Mouse (Mus musculus): ENCODE measurements around the gene Snrnp35. TPM values are rescaled to one million over a fixed set of nuclear protein-coding genes. Genes with fewer than 3 reads are reported as not detected.
"Not testable (repeated sequence)": the region's sequence is repeated elsewhere in the genome, so short reads cannot be mapped to it uniquely, and the experiment has no call there.

Snrnp35 gene
- total RNA-seq (2022) = 10 to 100 TPM; 19.8 to 27.9 (median 25.2) TPM

- peak; percentile 82 to 89 for DNase-seq (ENCODE audit: low spot score in 2 of 2)
These were observed at the start of gene Snrnp35 for GRCm38 (mm10) chr5:124482966-124483654. Gene Snrnp35 (plus strand): TSS chr5:124483134.

GRCm38 (mm10) chr5:124438229-124438628 is 44.7 kb upstream of the Snrnp35 start:
- DNase-seq (ENCODE audit: low spot score in 2 of 2) = no peak

- no peak for DNase-seq (ENCODE audit: low spot score in 2 of 2)
These were observed 44.2 kb upstream of the Snrnp35 start for GRCm38 (mm10) chr5:124438746-124439145.

- DNase-seq (ENCODE audit: low spot score in 2 of 2) = peak; percentile 93 to 95
These were observed 43.4 kb upstream of the Snrnp35 start, which contains the start of gene Kmt5a for GRCm38 (mm10) chr5:124439447-124440093. Gene Kmt5a (plus strand): TSS chr5:124439930.

GRCm38 (mm10) chr5:124440094-124440701 is 42.7 kb upstream of the Snrnp35 start:
- peak; percentile 63 to 67 for DNase-seq (ENCODE audit: low spot score in 2 of 2)

GRCm38 (mm10) chr5:124442628-124443027 is 40.3 kb upstream of the Snrnp35 start:
- no peak for DNase-seq (ENCODE audit: low spot score in 2 of 2)

GRCm38 (mm10) chr5:124444208-124444607 is 38.7 kb upstream of the Snrnp35 start:
- no peak for DNase-seq (ENCODE audit: low spot score in 2 of 2)

GRCm38 (mm10) chr5:124444661-124445561 is 38.0 kb upstream of the Snrnp35 start:
- peak; percentile 41 to 63 for DNase-seq (ENCODE audit: low spot score in 2 of 2)

GRCm38 (mm10) chr5:124445621-124446293 is 37.2 kb upstream of the Snrnp35 start:
- DNase-seq (ENCODE audit: low spot score in 2 of 2) = no peak

GRCm38 (mm10) chr5:124446301-124446881 is 36.5 kb upstream of the Snrnp35 start:
- DNase-seq (ENCODE audit: low spot score in 2 of 2) = peak; percentile 56 to 71

GRCm38 (mm10) chr5:124449494-124449893 is 33.4 kb upstream of the Snrnp35 start:
- DNase-seq (ENCODE audit: low spot score in 2 of 2) = no peak

GRCm38 (mm10) chr5:124450051-124450450 is 32.9 kb upstream of the Snrnp35 start:
- DNase-seq (ENCODE audit: low spot score in 2 of 2) = no peak

- no peak for DNase-seq (ENCODE audit: low spot score in 2 of 2)
These were observed 32.1 kb upstream of the Snrnp35 start for GRCm38 (mm10) chr5:124450641-124451340.

- DNase-seq (ENCODE audit: low spot score in 2 of 2) = no peak
These were observed 30.3 kb upstream of the Snrnp35 start for GRCm38 (mm10) chr5:124452494-124453228.

GRCm38 (mm10) chr5:124453339-124454081 is 29.4 kb upstream of the Snrnp35 start:
- no peak for DNase-seq (ENCODE audit: low spot score in 2 of 2)

- DNase-seq (ENCODE audit: low spot score in 2 of 2) = no peak
These were observed 28.9 kb upstream of the Snrnp35 start for GRCm38 (mm10) chr5:124454082-124454419.

GRCm38 (mm10) chr5:124456762-124457161 is 26.2 kb upstream of the Snrnp35 start:
- no peak for DNase-seq (ENCODE audit: low spot score in 2 of 2)

- not testable (repeated sequence) for DNase-seq (ENCODE audit: low spot score in 2 of 2)
These were observed 22.0 kb upstream of the Snrnp35 start for GRCm38 (mm10) chr5:124460922-124461321.

Measured in gastrocnemius, adult 8-10 months (tissue).